Mouse (Mus musculus) testis, postnatal 10 days (tissue): ENCODE measurements around the gene Myzap.
"Not testable (repeated sequence)": the region's sequence is repeated elsewhere in the genome, so short reads cannot be mapped to it uniquely, and the experiment has no call there.

ENCODE experiments used
- DNase-seq: peaks from one replicate; pipeline ENCODE4 v3.0.0; 2021; ENCODE audit warnings: low spot score

Gene Myzap

DNA sequence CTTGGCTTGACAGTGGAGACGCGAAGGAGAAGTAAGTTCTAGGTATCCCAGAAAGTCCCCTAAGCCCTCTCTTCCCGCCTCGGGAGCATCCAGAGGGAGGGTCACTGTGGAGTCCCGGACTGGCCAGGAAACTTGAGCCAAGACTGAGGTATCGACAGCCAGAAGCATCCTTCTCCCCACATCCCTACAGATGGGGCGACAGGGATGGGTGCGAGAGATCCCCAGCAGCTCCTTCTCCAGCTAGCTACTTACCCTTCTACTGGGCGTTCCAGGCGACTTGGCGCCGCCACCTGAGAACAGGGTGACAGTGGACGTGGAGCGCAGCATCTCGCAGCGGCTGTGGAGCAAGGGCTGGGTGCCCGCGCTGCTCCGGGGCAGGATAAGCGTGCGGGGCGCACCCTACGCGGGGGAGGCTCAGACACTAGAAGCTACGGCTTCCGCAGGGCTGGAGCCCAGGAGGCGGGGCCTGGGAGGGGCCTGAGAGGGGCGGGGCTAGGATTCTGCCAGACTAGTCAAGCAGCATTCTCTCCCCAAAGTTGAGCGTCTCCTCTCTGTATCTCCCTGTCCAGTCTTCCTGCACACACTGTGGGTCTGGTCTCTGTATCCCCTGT lies at the start of gene Myzap:
TSS of gene Myzap (minus strand) at position 423 of the 611 bp plus-strand sequence.
- peak; percentile 97 for DNase-seq

DNA sequence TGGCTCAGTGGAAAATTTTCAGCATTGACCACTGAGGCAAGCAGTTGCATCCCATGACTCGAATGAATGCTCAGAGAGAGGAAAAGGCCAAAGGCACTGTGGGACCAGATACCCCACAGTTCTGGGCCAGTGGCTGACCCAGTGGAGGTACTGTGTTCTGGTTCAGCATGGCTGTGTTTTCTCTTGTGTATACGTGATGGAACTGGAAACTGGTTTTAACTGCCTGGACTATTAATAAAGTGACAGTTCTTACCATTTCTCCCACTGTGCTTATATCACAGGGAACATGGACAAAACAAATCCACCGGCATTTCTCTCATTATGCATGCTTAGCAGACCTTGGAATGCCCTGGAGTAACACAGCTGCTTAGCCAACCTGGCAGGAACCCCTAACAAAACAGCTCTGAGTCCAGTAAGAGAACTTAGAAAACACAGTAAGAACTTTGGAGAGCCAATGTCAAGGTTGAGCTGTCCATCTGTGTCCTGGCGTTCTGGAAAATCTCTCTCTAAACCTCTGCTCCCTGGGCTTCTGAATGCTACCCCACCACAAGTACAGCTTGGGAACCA lies 48.3 kb upstream of the Myzap start:
- no peak for DNase-seq

DNA sequence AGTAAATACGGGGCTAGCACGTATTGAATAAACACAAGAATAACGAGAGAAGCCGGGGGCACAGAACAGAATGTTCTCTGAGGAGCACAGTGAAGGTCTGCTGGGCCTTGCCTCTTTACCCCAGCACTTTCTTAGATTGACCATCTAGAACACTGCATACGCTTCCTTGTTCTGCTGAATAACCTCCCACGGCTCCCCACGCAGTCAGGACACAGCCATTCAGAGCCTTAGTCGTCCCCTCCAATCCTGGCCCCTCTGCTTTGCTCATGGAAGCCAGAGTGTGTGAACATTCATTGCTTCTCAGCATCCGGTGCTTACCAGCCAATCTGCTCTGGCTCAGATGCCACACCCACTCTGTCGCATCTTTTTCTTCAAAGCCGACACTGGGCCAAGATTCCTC lies 46.0 kb upstream of the Myzap start:
- peak; percentile 60 for DNase-seq

DNA sequence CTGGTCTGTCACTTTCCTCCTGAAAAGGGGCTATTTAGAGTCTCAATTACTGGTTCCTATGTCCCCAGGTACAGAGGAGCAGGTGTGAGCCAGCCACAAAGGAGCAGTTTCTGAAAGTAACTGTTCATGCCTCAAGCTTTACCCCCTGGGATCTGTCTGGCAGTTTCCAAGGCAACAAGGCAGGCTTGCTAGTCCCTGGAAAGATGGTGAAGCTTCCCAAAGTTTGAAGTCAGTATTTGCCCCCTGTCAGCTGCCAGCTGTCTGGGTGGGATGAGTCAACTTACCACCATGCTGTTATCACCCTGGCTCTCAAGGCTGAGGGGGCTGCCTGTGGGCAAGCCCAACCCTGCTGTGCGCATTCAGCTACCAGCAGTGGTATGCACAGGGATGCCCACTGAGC lies 44.7 kb upstream of the Myzap start:
- no peak for DNase-seq

DNA sequence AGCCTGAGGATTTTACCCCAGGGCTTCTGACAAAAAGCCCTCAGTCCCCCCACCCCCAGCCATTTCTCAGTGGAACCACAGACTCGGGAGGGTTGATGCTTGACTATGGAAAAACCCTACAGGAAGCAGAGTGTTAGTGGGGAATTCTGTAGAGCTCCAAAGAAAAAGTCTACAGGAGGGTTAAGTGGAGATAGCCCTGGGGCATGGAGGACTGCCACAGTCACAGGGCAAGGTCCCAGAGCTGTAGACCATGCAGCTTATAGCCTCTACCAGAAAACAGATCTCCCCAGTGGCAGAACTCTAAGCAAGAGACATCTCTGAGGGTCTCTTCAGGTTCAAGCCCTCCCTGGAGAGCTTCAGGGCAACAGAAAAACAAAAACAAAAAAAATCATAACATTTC lies 43.5 kb upstream of the Myzap start:
- no peak for DNase-seq

DNA sequence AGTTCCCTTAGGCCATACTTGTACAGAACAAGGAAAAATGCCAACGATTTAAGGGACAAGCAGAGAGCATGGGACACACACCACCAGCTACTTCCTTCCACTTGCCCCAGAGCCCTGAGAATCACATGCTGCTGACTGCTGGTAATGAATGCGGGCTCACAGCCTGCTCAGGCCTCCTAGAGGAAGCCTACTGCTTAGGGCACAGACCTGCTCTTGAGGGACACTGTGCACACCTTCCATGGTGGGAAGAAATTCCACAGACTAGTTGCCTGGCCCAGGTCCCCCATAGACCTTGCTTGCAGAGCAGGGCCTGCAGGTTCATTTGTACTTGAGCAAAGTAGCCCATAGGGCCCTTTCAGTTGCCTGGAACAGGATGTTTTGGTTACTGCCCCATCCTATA lies 42.8 kb upstream of the Myzap start:
- DNase-seq = no peak

DNA sequence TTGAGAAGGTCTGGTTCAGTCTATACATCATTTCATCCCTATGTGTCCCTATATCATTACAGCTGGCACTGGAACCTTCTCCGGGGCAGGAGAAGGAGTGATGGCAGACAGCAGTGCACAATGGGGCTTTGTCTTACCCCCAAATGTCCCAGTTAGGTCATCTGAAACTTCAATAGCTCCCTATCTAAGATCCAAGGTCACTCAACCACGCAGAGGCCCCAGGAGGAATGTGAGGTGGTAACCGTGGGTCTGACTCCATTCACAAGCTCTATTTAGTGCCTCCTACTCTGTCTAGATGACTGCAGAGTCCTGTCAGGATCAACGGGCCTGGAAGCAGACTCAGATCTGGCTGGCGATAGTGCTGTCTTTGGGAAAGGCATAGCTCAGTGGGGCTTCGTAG lies 36.8 kb upstream of the Myzap start:
- no peak for DNase-seq

DNA sequence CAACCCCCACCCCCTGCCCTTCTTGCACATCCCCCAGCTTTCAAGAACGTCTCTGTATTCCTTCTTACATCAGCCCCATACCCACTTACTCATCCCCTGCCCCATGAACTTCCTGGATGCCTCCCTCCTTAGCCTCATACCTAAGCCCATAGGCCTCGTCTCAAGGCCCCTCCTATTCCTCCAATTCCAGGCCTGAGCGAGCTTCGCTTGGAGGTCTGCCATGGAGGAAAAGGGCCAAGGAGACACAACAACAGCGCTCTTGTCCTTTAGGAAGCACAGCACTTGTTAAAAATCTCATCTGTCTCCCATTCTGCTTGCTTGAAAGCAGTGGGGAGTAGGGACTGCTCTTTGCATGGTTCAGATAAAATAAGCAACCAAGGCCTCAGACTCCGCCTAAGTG lies 36.1 kb upstream of the Myzap start:
- DNase-seq = peak; percentile 67

DNA sequence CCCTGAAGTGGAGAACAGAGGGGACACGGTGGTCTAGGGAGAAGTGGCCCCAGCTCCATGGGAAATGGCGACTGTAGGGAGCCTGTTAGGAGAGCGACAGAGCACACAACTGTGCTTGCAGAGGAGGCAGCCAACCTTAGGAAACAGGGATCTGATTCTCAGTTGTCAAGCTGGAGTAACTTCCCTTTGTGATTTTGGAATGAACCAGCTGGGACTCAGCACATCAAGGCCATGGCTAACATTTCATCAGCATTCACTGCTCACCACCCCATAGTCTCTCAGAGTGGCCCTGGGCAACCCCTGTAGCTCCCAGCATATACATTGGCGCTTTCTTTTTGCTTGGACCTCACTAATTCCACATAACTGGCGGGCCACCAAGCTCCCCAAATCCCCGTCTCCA lies 33.8 kb upstream of the Myzap start:
- no peak for DNase-seq

DNA sequence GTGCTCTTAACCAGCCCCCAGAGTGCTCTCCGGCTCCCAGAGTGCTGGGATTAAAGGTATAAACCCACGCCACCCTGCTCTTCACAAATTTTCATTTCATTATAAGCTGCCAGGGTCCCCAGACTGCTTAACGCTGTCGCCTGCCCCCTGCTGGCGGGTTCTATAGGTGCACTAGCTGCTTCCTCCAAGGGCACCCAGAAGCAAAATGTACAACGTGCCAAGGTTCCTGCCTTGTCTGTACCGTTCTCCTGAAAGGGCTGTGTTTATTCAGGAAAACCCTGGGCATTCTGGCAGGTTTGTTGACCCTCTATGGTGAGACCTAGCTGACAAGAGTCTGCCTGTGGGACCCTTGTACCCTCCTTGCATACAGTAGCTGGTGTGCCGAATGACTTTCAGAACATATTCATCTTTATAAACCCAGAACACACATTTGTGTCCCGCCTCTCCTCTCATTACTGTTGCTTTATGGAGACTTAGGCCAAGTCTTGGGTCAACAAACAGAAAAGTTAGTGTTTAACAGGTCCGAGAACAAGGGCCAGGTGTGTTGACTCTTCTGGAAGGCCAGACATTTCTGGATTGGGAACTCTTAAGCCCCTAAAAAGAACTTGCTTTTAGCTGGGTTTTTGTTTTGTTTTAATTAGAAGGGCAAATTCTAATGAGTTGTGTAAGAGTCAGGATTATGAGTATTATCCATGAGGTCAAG lies 32.8 kb upstream of the Myzap start:
- DNase-seq = peak; percentile 89

DNA sequence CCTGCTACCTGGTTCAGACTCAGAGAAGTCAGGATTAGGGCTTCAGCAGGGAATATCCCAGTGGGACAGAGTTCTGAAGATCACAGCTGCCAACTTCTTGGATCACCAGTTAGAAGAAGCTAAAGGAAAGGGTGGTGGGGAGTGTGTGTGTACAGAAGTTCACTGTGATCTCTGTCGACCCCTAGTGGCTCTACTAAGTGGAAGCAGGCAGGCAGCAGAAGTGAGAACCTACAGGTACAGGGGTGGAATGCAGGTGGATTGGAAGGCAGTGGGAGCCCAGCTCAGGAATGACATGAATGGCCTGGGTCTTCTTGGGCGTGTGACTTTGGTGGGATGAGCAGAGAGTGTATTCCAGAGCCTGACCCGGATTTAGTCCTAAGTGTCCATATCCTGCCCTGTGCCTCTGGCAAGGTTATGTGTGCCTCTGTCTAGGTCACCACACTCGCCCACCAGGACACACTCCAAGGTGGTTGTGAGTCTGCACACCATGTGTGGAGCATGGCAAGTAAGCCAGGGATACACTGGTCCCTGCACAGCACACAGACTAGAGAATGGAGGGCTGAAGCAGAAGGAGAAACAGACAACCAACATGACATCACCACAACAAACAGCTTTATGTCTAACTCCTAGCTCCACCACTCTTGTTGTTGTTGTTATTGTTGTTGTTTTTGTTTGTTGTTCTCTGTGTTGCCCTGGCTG lies 31.9 kb upstream of the Myzap start:
- no peak for DNase-seq

DNA sequence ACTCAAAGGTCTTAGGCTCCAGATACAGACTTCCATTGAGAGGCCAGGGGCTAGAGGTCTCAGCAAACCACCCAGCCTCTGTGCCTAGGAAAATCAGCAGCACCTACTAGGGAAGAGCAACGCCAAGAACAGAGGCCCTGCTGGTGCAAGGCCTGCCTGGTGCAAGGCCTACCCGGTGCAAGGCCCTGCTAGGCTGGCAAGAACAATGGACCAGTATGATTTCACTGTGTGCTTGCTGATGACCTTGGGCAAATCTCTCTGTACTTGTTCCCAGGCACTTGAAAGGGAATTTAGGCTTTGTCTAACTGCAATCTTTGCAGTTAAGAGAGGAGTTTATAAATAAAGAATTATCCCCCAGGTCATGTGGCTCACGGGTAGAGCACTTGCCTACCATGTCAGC lies 30.4 kb upstream of the Myzap start:
- DNase-seq = no peak

DNA sequence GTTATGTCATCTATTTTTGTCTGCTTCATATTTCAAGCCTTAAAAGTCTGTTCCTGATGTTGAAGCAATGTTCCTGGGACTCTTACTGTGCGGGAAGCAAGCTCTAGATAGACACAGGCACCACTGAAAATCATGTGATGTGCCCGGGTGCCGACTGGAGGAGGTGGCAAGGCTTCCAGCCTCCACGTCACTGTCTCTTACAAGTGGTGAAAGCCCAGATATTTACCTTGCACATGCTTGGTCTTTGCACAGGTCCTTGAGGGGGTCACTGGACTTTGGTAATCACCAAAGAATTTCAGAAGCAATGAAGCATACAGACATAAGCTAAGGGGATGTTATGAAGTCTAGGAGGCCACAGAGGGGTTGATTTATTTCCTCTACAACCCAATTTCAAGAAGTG lies 29.8 kb upstream of the Myzap start:
- DNase-seq = no peak

DNA sequence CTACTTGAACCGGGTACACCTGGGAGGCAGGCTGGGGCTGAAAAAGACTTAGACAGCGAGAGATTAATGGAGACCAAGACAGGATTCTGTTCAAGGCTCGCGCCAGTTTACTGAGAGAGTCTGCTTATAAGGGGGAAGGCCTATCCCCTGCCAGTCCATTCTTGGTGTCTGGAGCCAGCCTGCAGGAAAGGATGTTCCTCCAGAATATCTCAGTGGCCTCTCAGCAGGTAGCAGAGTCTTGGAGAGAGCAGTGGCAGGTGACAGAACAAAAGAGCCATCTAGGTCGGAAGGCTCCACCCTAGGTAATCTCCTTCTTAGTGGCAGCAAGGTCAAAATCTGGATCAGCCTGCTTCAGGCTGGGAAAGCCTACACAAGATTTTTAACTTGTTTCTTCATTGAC lies 28.0 kb upstream of the Myzap start:
- not testable (repeated sequence) for DNase-seq

DNA sequence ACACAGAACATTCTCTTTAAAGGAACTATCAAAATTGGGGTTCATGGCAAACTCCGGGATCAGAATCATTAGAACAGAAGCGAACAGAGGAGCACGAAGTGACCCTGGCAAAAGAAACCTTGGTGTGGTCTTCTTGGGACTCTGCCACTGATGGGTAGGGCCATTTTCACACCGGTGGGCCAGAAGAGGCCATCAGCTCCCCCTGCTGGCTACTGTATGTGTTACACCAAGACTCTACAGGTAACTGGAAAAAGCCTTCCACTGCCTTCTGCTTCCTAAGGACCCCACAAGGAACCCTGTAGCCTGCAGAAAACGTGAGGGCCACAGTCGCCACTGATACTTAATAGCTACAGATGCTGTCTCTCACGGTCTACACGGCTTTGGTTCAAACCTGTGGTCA lies 25.2 kb upstream of the Myzap start:
- DNase-seq = peak; percentile 74

DNA sequence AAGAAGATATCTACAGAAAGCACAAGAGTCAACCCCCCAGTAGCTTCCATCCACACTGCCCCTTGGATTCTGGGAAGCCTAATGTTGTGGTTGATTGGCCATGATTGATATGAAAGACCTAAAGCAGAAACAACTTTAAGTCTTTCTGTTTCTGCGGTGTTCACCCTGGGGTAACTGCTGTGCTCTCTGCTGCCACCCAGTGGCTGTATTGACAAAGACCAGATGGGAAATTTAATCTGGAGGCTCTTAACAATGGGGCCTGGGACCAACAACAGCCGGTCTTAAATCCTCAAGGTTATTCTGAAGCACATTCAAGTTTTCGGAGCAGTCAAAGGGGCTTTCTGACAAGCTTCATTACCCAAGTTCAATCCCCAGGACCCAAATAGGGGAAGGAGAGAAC lies 24.0 kb upstream of the Myzap start:
- peak; percentile 90 for DNase-seq

DNA sequence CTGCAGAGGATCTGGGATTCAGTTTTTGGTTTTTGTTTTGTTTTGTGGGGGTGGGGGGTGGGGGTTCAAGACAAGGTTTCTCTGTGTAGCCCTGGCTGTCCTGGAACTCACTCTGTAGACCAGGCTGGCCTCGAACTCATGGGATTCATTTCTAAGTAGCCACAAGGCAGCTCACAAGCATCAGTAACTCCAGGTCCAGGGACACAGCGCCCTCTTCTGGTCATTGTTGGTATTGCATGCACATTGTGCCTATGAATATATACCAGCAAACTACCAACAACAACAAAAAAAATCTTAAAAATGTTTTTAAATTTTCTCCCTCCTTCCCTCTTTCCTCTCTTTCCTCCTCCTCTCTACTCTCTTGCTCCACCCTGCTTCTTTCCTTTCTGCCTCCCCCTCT lies 22.5 kb upstream of the Myzap start:
- peak; percentile 90 for DNase-seq

DNA sequence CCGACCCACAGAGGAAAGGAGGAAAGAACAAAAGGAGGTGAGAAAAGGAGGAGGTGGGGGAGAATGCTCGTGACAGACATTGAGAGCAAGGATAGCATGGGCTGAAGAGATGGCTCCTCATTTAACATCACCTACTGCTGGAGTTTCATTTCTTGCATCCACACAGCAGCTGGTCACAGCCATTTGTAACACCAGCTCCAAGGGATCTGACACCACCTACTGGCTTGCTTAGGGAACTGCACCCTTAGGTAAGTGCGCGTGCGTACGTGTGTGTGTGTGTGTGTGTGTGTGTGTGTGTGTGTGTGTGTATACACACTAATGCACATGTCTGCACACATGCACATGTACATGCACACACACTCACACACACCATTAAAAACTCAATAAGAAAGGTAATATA lies 20.8 kb upstream of the Myzap start:
- DNase-seq = no peak

DNA sequence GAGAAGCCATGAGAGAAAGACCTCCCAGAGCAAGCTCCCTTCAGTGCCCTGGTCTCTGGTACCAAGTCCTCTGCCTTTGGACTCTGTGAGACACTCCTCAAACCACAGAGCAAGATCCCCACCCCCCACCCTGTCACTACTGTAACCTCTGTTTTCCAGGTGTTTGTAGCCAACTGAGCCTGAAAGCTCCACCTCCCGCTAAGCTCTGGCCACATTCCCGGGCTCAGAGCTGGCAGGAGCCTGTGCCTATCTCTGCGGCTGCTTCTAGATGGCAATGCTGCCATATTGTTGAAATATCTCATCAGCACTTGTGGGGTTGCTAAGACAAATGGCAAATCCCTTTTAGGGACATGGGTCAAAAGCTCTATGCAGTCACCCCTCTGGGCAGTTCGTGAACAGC lies 19.7 kb upstream of the Myzap start:
- DNase-seq = no peak

DNA sequence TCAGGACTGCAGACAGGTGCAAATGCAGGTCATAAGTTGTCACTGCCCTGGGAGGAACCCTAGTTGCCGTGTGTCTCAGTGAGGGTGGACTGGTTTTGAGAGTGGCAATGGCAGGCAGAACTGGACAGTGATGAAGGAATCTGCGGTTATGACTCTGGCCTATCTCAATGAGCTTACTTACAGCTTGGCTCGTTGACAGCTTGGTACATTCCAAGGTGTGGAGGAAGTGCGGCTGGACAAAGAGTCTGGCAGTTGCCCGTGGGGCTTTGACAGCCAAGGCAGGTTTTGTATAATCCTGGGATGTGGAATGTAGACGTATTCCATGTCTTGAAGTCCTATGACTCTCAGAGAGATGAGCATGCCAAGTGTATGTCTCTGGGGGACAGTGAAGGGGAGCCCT lies 16.9 kb upstream of the Myzap start:
- DNase-seq = no peak

DNA sequence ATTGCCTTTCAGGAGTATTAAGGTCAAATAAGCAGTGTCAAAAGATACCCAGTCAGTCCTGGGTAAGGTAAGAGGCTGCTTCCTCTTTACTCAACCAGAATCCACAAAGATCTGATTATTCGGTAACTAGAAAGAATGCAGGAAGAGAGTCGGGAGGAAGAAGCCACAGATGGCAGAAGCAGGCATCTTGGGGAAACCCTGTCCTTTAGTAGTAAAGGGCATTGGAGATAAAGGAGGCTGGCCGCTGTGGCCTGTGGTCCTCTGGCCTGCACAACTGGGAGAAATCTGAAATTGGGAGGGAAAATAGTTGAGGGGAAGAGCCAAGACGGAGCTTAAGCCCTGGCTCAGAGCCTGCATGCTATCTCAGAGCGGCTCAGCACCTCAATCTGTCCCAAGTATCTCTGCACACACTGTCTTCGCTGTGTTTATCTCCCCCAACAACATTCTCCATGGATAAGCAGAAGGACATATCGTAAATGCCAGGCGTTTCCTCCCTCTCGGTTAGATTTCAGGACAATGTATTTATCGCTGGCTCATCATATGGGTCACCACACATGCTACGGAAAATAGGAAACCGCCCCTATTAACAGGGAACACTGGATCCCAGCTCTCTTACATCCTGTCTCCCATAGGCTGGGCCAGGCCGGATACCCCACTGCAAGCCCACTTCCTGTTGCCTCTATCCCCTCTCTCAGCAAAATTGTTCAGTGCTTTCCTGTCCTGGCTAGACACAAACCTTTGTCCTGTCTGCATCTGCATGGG lies 14.3 kb upstream of the Myzap start:
- no peak for DNase-seq

DNA sequence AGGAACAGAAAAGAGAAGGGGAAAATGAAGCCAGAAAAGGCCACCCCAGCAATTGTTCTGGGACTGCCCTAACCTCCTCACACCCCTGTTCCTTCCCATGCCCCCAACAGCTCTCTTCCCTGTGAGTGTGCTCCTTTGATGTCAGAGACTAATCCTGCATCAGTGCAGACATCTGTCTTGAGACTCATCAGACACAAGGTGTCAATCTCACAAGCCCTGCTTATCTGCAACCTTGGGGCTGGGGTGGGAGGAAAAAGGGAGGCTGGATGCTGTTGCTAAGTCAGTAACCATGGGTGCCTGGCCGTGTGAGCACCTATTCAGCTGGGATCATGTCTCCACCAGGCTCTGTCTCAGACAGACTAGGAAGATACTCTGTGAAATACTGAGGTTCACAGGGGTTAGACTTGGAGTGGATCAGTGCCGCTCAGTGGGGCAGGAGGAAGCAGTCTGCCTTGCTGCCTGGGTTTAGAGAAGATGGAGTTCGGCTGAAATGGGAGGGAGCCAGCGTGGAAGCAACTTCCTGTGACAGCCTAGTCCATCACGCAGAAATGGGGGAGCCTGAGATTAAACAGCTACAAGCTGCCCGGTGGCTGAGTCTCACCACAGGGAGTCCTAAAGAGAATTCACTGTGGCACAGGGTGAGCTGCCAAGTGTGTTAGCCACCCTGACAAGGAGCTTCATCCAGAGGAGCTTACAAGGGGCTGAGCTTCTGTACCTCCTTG lies 12.9 kb upstream of the Myzap start:
- DNase-seq = no peak
